ENCODE assay signal across 14 mouse cellular contexts in genomic region chr19:25122417-25122816, GRCm38 (mm10).
DNase-seq lines count a peak whose midpoint lies in the region; ATAC-seq lines count a peak whose summit lies in the region.
"Had no signal": no experiment of that assay in that cellular context is flagged by ENCODE, and none has a peak within 500 bp of the region (broad histone marks: within the 10 kb centered on the region; RNA-seq: fewer than 3 reads in every experiment).

No protein-coding gene starts in this region.

- H3K4me3 ChIP-seq in heart, embryonic 11.5 days (ENCODE audit: low read depth, low read length): no peak overlapping the region
- H3K4me3 ChIP-seq: hindbrain, embryonic 13.5 days; intestine, embryonic 15.5 days; limb, embryonic 15.5 days; midbrain, embryonic 12.5 days had no signal

- no peaks in the 10 kb centered on the region for H3K27me3 ChIP-seq in heart, embryonic 11.5 days (ENCODE audit: control insufficient read depth, insufficient read depth, low read length)
- H3K27me3 ChIP-seq: intestine, embryonic 15.5 days; limb, embryonic 15.5 days had no signal

- ATAC-seq in heart, embryonic 11.5 days (replicated peaks; ENCODE audit: insufficient number of reproducible peaks, low FRiP score, low TSS enrichment): no peak
- ATAC-seq: CD4-positive, CD25-positive, alpha-beta regulatory T cell, adult 4 months; intestine, embryonic 15.5 days; liver, postnatal 0 days had no signal

- no peak overlapping the region for H3K27ac ChIP-seq in heart, embryonic 11.5 days (ENCODE audit: low read depth, low read length)
- H3K27ac ChIP-seq: hindbrain, embryonic 13.5 days; intestine, embryonic 15.5 days; limb, embryonic 15.5 days; midbrain, embryonic 12.5 days had no signal

- intact Hi-C loops in heart, postnatal 10 days (cut with DNase I): loop anchor here (2.0 kb wide), 1 partner anchor 162 kb away; the partner anchor contains the start of gene Cbwd1
- intact Hi-C loops in left cerebral cortex, postnatal 4 days (cut with DNase I): no loop called here
- intact Hi-C loops in left cerebral cortex, postnatal 25 days (cut with DNase I): no loop called here

- no peak overlapping the region for H3K9ac ChIP-seq in heart, embryonic 11.5 days (ENCODE audit: low read depth, low read length)
- H3K9ac ChIP-seq: hindbrain, embryonic 13.5 days; intestine, embryonic 15.5 days; limb, embryonic 15.5 days; liver, postnatal 0 days; midbrain, embryonic 12.5 days had no signal

- no peaks in the 10 kb centered on the region for H3K36me3 ChIP-seq in heart, embryonic 11.5 days (ENCODE audit: control insufficient read depth, insufficient read depth, low read length)
- H3K36me3 ChIP-seq: hindbrain, embryonic 13.5 days; intestine, embryonic 15.5 days; limb, embryonic 15.5 days; midbrain, embryonic 12.5 days had no signal

- no peaks in the 10 kb centered on the region for H3K9me3 ChIP-seq in heart, embryonic 11.5 days (replicated peaks; ENCODE audit: control insufficient read depth, low read length)
- H3K9me3 ChIP-seq: hindbrain, embryonic 13.5 days; intestine, embryonic 15.5 days; limb, embryonic 15.5 days; midbrain, embryonic 12.5 days had no signal

- 29% methylated on average over 8 of the region's 8 CpGs for WGBS in heart, embryonic 11.5 days (ENCODE audit: insufficient replicate concordance)

- no peak for DNase-seq in heart, postnatal 10 days
- peak; percentile 7 to 9 for DNase-seq in left cerebral cortex, adult 8-10 months (ENCODE audit: low spot score in 2 of 2)
- no peak for DNase-seq in left cerebral cortex, postnatal 4 days
- peak; percentile 6 for DNase-seq in layer of hippocampus, adult 9-11 months
- peak; percentile 14 to 51 for DNase-seq in left cerebral cortex, postnatal 25 days (ENCODE audit: low spot score in 2 of 2)
- no peak for DNase-seq in adrenal gland, adult 8-10 months
- DNase-seq: liver, postnatal 0 days; thymus, postnatal 14 days had no signal

- peak overlapping the region; percentile 52 for H3K4me2 ChIP-seq in heart, embryonic 11.5 days
- H3K4me2 ChIP-seq: hindbrain, embryonic 13.5 days; limb, embryonic 15.5 days; midbrain, embryonic 12.5 days had no signal

- peaks cover 6% of the 10 kb centered on the region; the same call in 1 of the 2 replicates for H3K4me1 ChIP-seq in heart, embryonic 11.5 days (ENCODE audit: control insufficient read depth, insufficient read depth, low read length)
- H3K4me1 ChIP-seq: midbrain, embryonic 12.5 days had no signal

Comparison
In these comparisons a context has a peak if more than half of its experiments do, and no peak if none do; other contexts are left out.
1. DNase-seq: peak in left cerebral cortex, adult 8-10 months (2 of 2), layer of hippocampus, adult 9-11 months (single experiment) and left cerebral cortex, postnatal 25 days (2 of 2); none in heart, postnatal 10 days (0 of 2), left cerebral cortex, postnatal 4 days (single experiment) and adrenal gland, adult 8-10 months (single experiment).